Mouse (Mus musculus): ENCODE measurements around the gene Spag9. TPM values are rescaled to one million over a fixed set of nuclear protein-coding genes. Genes with fewer than 3 reads are reported as not detected.
A peak's percentile ranks its signal among the peaks of the same experiment; 100 is the strongest.

Gene Spag9
- 52.4 and 58.5 TPM in 2 replicates for total RNA-seq (2014; rRNA removed)
- polyA plus RNA-seq (2012; rRNA removed) = 9.8 and 12.2 TPM in 2 replicates

- Histone ChIP-seq H3K27ac (replicated peaks; ENCODE audit: insufficient read depth, low read depth, low read length) (peak within 1 kb of the TSS; percentile 99), H3K4me3 (ENCODE audit: insufficient read depth, low read depth, low read length) (peak within 1 kb of the TSS; percentile 84), H3K9ac (ENCODE audit: low read depth, low read length) (peak within 1 kb of the TSS; percentile 96), H3K36me3 (ENCODE audit: control insufficient read depth, insufficient read depth, low read length) (no peaks in the 10 kb centered on the region), H3K4me1 (ENCODE audit: control insufficient read depth, insufficient read depth, low read length) (peaks cover 20% of the 10 kb centered on the region), H3K27me3 (ENCODE audit: control insufficient read depth, insufficient read depth, low read length) (no peaks in the 10 kb centered on the region), H3K79me2 (ENCODE audit: control insufficient read depth, insufficient read depth, low read length) (peaks cover 18% of the 10 kb centered on the region)
- no peak for TF ChIP-seq CTCF (IDR thresholded peaks at IDR 0.05; ENCODE audit: low read depth, low read length)
- TF ChIP-seq POLR2A (IDR thresholded peaks at IDR 0.05; ENCODE audit: extremely low read depth, insufficient read depth, low read length) = peak; percentile 78
- under 1% methylated on average over 65 of the region's 70 CpGs for WGBS
- DNase-seq (ENCODE audit: extremely low read depth, low read depth, low spot score) = peak; percentile 84
Observed at GRCm38 (mm10) chr11:93995720-93996305, at the start of gene Spag9. Gene Spag9 (plus strand): TSS chr11:93996091.

DNA sequence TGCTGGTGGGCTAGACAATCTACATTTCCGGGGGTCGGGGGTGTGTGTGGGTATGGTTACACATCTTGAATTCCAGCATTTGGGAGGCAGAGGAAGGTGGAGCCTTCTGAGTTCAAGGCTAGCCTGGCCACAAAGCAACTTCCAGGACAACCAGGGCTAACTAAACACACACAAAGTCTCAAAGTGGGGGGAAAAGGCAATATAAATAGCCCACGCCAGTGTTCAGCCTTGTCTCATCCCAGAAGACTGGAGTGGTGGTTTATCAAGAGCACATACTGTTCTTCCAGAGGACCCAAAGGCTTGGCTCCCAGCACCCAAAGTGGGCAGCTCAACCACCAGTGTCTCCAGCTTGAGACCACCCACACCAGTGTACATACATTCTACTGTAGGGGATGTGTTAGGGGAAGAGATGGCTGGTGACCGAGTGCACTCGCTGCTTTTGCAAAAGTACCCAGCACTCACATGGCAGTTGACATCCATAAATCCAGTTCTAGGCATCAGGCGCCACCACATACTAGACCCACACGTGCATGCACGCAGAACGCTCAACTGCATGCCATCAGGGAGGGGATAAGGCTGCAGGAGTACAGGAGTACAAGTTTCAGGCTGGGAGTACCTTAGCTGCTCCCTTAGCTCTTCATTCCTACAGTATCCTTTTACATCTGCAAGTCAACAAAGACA is 46.9 kb upstream of the Spag9 start:
- Histone ChIP-seq H3K4me1 (ENCODE audit: control insufficient read depth, insufficient read depth, low read length) (peaks cover 15% of the 10 kb centered on the region), H3K27me3 (ENCODE audit: control insufficient read depth, insufficient read depth, low read length) (no peaks in the 10 kb centered on the region), H3K27ac (replicated peaks; ENCODE audit: insufficient read depth, low read depth, low read length) (no peak overlapping the region), H3K79me2 (ENCODE audit: control insufficient read depth, insufficient read depth, low read length) (peaks cover 3% of the 10 kb centered on the region; the same call in 1 of the 2 replicates), H3K9ac (ENCODE audit: low read depth, low read length) (no peak overlapping the region), H3K4me3 (ENCODE audit: insufficient read depth, low read depth, low read length) (no peak overlapping the region), H3K36me3 (ENCODE audit: control insufficient read depth, insufficient read depth, low read length) (peaks cover 12% of the 10 kb centered on the region)
- no peak for DNase-seq (ENCODE audit: extremely low read depth, low read depth, low spot score)
- 87% methylated on average over 9 of the region's 9 CpGs for WGBS
- TF ChIP-seq CTCF (IDR thresholded peaks at IDR 0.05; ENCODE audit: low read depth, low read length) (no peak), POLR2A (IDR thresholded peaks at IDR 0.05; ENCODE audit: extremely low read depth, insufficient read depth, low read length) (no peak)

DNA sequence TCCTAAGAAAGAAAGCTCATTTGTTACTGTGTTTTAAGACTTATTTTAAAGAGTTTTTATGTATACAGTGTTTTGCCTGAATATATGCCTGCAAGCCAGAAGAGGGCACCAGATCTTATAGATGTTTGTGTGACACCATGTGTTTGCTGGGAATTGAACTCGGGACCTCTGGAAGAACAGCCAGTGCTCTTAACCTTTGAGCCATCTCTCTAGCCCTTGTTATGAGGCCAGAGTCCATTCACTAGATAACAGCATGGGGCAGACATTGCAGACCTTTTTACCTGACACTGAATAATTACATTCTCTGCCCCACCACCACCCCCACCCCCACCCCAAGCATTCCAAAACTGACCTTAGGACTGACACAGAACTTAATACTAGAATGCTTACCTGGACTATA is 45.8 kb upstream of the Spag9 start:
- Histone ChIP-seq H3K27ac (replicated peaks; ENCODE audit: insufficient read depth, low read depth, low read length) (no peak overlapping the region), H3K4me3 (ENCODE audit: insufficient read depth, low read depth, low read length) (no peak overlapping the region), H3K36me3 (ENCODE audit: control insufficient read depth, insufficient read depth, low read length) (peaks cover 12% of the 10 kb centered on the region), H3K79me2 (ENCODE audit: control insufficient read depth, insufficient read depth, low read length) (peaks cover 5% of the 10 kb centered on the region; the same call in 1 of the 2 replicates), H3K27me3 (ENCODE audit: control insufficient read depth, insufficient read depth, low read length) (no peaks in the 10 kb centered on the region), H3K4me1 (ENCODE audit: control insufficient read depth, insufficient read depth, low read length) (peaks cover 18% of the 10 kb centered on the region), H3K9ac (ENCODE audit: low read depth, low read length) (no peak overlapping the region)
- no peak for TF ChIP-seq CTCF (IDR thresholded peaks at IDR 0.05; ENCODE audit: low read depth, low read length)
- no peak for TF ChIP-seq POLR2A (IDR thresholded peaks at IDR 0.05; ENCODE audit: extremely low read depth, insufficient read depth, low read length)
- WGBS = 13% methylated on average over 1 of the region's 1 CpGs
- DNase-seq (ENCODE audit: extremely low read depth, low read depth, low spot score) = peak; percentile 72

DNA sequence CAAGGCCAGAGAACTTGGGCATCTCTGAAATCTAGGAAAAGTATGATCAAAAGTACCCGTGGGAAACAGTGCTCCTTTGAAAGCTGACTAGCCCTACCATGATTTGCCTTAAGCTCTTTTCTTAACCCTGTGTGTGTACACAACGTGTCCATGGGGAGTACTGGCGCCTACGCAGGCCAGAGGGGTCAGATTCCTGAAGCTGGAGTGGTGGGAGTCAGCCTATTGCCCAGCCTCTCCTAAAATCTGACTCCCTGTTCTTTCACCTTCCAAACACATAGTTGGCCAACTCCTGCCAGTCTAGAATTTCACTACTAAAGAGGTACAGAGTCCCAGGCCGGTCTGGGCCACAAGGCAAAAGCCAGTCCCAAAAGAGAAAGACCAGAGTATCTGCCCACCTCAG is 43.5 kb upstream of the Spag9 start:
- no peak overlapping the region for H3K4me3 ChIP-seq (ENCODE audit: insufficient read depth, low read depth, low read length)
- H3K27ac ChIP-seq (replicated peaks; ENCODE audit: insufficient read depth, low read depth, low read length) = peak overlapping the region; percentile 1; the same call in 1 of the 2 replicates
- H3K27me3 ChIP-seq (ENCODE audit: control insufficient read depth, insufficient read depth, low read length) = no peaks in the 10 kb centered on the region
- TF ChIP-seq POLR2A (IDR thresholded peaks at IDR 0.05; ENCODE audit: extremely low read depth, insufficient read depth, low read length) (no peak), CTCF (IDR thresholded peaks at IDR 0.05; ENCODE audit: low read depth, low read length) (no peak)
- peaks cover 5% of the 10 kb centered on the region; the same call in 1 of the 2 replicates for H3K79me2 ChIP-seq (ENCODE audit: control insufficient read depth, insufficient read depth, low read length)
- peaks cover 12% of the 10 kb centered on the region for H3K36me3 ChIP-seq (ENCODE audit: control insufficient read depth, insufficient read depth, low read length)
- 38% methylated on average over 5 of the region's 5 CpGs for WGBS
- no peak overlapping the region for H3K9ac ChIP-seq (ENCODE audit: low read depth, low read length)
- peaks cover 24% of the 10 kb centered on the region for H3K4me1 ChIP-seq (ENCODE audit: control insufficient read depth, insufficient read depth, low read length)
- DNase-seq (ENCODE audit: extremely low read depth, low read depth, low spot score) = peak; percentile 35

- H3K79me2 ChIP-seq (ENCODE audit: control insufficient read depth, insufficient read depth, low read length) = peaks cover 5% of the 10 kb centered on the region; the same call in 1 of the 2 replicates
- no peaks in the 10 kb centered on the region for H3K27me3 ChIP-seq (ENCODE audit: control insufficient read depth, insufficient read depth, low read length)
- DNase-seq (ENCODE audit: extremely low read depth, low read depth, low spot score) = peak; percentile 92
- TF ChIP-seq CTCF (IDR thresholded peaks at IDR 0.05; ENCODE audit: low read depth, low read length) (no peak), POLR2A (IDR thresholded peaks at IDR 0.05; ENCODE audit: extremely low read depth, insufficient read depth, low read length) (no peak)
- H3K4me1 ChIP-seq (ENCODE audit: control insufficient read depth, insufficient read depth, low read length) = peaks cover 24% of the 10 kb centered on the region
- peak overlapping the region; percentile 80 for H3K9ac ChIP-seq (ENCODE audit: low read depth, low read length)
- 9% methylated on average over 13 of the region's 13 CpGs for WGBS
- H3K36me3 ChIP-seq (ENCODE audit: control insufficient read depth, insufficient read depth, low read length) = peaks cover 22% of the 10 kb centered on the region
- H3K27ac ChIP-seq (replicated peaks; ENCODE audit: insufficient read depth, low read depth, low read length) = peak overlapping the region; percentile 91
- peak overlapping the region; percentile 76 for H3K4me3 ChIP-seq (ENCODE audit: insufficient read depth, low read depth, low read length)
Observed at GRCm38 (mm10) chr11:93954738-93955255, 41.1 kb upstream of the Spag9 start.

Measured in liver, adult 2 months (tissue).